Mouse (Mus musculus) heart, embryonic 14.5 days (tissue): ENCODE measurements around the gene Trim8. TPM values are rescaled to one million over a fixed set of nuclear protein-coding genes. Genes with fewer than 3 reads are reported as not detected.
A peak's percentile ranks its signal among the peaks of the same experiment; 100 is the strongest.

Experiments
- ATAC-seq: fragments of 200-750 bp; cut with Nextera tagmentation; 2 replicates; pipeline ENCODE4 v1.8.0; 2017; ENCODE audit warnings: low read depth, moderate TSS enrichment; ENCODE audit not compliant: insufficient number of reproducible peaks, insufficient read depth, low FRiP score
- H3K27ac ChIP-seq, 2 experiments: fragments of 200-500 bp in 1 of 2; fragments of 300-500 bp in 1 of 2; sonication (generic) in 1 of 2; replicated peaks in 1 of 2; 2 replicates each; pipeline ENCODE4 v1.5.1; 2012 to 2014; ENCODE audit warnings: low read depth in 2 of 2, low read length in 2 of 2, control low read depth in 1 of 2, mild to moderate bottlenecking in 1 of 2, mixed read lengths in 1 of 2; ENCODE audit not compliant: control insufficient read depth in 1 of 2, insufficient read depth in 1 of 2
- H3K27me3 ChIP-seq: fragments of 300-500 bp; sonication (generic); 2 replicates; pipeline ENCODE4 v1.6.1; 2014; ENCODE audit warnings: mild to moderate bottlenecking, low read length, control low read depth; ENCODE audit not compliant: control insufficient read depth, insufficient read depth
- H3K36me3 ChIP-seq: fragments of 300-500 bp; sonication (generic); 2 replicates; pipeline ENCODE4 v1.6.1; 2014; ENCODE audit warnings: mild to moderate bottlenecking, control low read depth, low read length, mixed read lengths; ENCODE audit not compliant: control insufficient read depth, insufficient read depth
- H3K4me1 ChIP-seq, 2 experiments: fragments of 200-500 bp in 1 of 2; fragments of 300-500 bp in 1 of 2; sonication (generic) in 1 of 2; 2 replicates each; pipeline ENCODE4 v1.6.1; 2012 to 2014; ENCODE audit warnings: low read length in 2 of 2, control low read depth in 1 of 2, mixed read lengths in 1 of 2; ENCODE audit not compliant: control insufficient read depth in 2 of 2, insufficient read depth in 2 of 2
- H3K4me2 ChIP-seq: fragments of 300-500 bp; sonication (generic); 2 replicates; pipeline ENCODE4 v1.6.1; 2014; ENCODE audit warnings: mild to moderate bottlenecking, low read length
- H3K4me3 ChIP-seq, 2 experiments: fragments of 200-500 bp in 1 of 2; fragments of 300-500 bp in 1 of 2; sonication (generic) in 1 of 2; 2 replicates each; pipeline ENCODE4 v1.5.1; 2012 to 2014; ENCODE audit warnings: low read length in 2 of 2, mild to moderate bottlenecking in 2 of 2, control low read depth in 1 of 2, low read depth in 1 of 2, moderate library complexity in 1 of 2; ENCODE audit not compliant: control insufficient read depth in 1 of 2, insufficient read depth in 1 of 2
- H3K9ac ChIP-seq: fragments of 300-500 bp; sonication (generic); 2 replicates; pipeline ENCODE4 v1.6.1; 2014; ENCODE audit warnings: mild to moderate bottlenecking, low read length
- H3K9me3 ChIP-seq: fragments of 300-500 bp; sonication (generic); 2 replicates; pipeline ENCODE4 v1.6.1; 2016; ENCODE audit warnings: low read length, control low read depth; ENCODE audit not compliant: control insufficient read depth
- WGBS: fragments of 180-500 bp; shearing (Covaris S2); extraction: QIAGEN DNeasy Blood & Tissue Kit; methylation state at CpG from one replicate; pipeline ENCODE4 v1.1.7; 2014; 5-methylcytosine and 5-hydroxymethylcytosine counted together
- polyA plus RNA-seq: library from polyadenylated mRNA; unstranded; fragments of >200 nt; fragmentation: Nextera tagmentation; extraction: Ambion mirVana; gene quantifications from 2 replicates; pipeline ENCODE4 v1.2.1, GENCODE M21; 2014

The Trim8 gene
- polyA plus RNA-seq, 1 experiment from 2014 or later = 23.4 TPM

- Histone ChIP-seq H3K4me2 (peak overlapping the region; percentile 92), H3K9ac (peak overlapping the region; percentile 98), H3K27me3 (no peaks in the 10 kb centered on the region), H3K4me3 (peak overlapping the region; percentile 83 to 97), H3K9me3 (no peaks in the 10 kb centered on the region), H3K36me3 (peaks cover 12% of the 10 kb centered on the region), H3K27ac (peak overlapping the region; percentile 100), H3K4me1 (peaks cover 11 to 14% of the 10 kb centered on the region in 2 experiments)
- peak; percentile 4 for ATAC-seq
- WGBS = under 1% methylated on average over 46 of the region's 50 CpGs
These were observed 741 bp upstream of the Trim8 start for GRCm38 (mm10) chr19:46500581-46501341.

GRCm38 (mm10) chr19:46502069-46502455 is 560 bp downstream of the Trim8 start:
- peaks cover 24% of the 10 kb centered on the region for H3K36me3 ChIP-seq
- peak overlapping the region; percentile 76 to 97 for H3K4me3 ChIP-seq
- peak overlapping the region; percentile 98 for H3K9ac ChIP-seq
- no peaks in the 10 kb centered on the region for H3K27me3 ChIP-seq
- peak overlapping the region; percentile 92 for H3K4me2 ChIP-seq
- H3K27ac ChIP-seq = peak overlapping the region; percentile 100
- WGBS = under 1% methylated on average over 45 of the region's 46 CpGs
- no peaks in the 10 kb centered on the region for H3K9me3 ChIP-seq
- no peak for ATAC-seq
- H3K4me1 ChIP-seq = peaks cover 20 to 27% of the 10 kb centered on the region in 2 experiments

- peak overlapping the region; percentile 92 for H3K4me2 ChIP-seq
- H3K4me3 ChIP-seq = peak overlapping the region; percentile 76 to 97
- H3K27ac ChIP-seq = peak overlapping the region; percentile 100
- WGBS = under 1% methylated on average over 52 of the region's 53 CpGs
- 0 out of 2 replicates have a peak, but pooled peaks have one; percentile 5 for ATAC-seq
- H3K9ac ChIP-seq = peak overlapping the region; percentile 98
- H3K27me3 ChIP-seq = no peaks in the 10 kb centered on the region
- peaks cover 30% of the 10 kb centered on the region for H3K36me3 ChIP-seq
- H3K9me3 ChIP-seq = no peaks in the 10 kb centered on the region
- H3K4me1 ChIP-seq = peaks cover 25 to 33% of the 10 kb centered on the region in 2 experiments
These were observed 1.1 kb downstream of the Trim8 start for GRCm38 (mm10) chr19:46502471-46503166.

- Histone ChIP-seq H3K27ac (peak overlapping the region; percentile 100), H3K4me3 (peak overlapping the region; percentile 76 to 97), H3K4me2 (peak overlapping the region; percentile 92), H3K4me1 (peaks cover 34 to 42% of the 10 kb centered on the region in 2 experiments), H3K9me3 (no peaks in the 10 kb centered on the region), H3K27me3 (no peaks in the 10 kb centered on the region), H3K36me3 (peaks cover 39% of the 10 kb centered on the region), H3K9ac (peak overlapping the region; percentile 98)
- peak; percentile 19 for ATAC-seq
- under 1% methylated on average over 21 of the region's 21 CpGs for WGBS
These were observed 2.0 kb downstream of the Trim8 start for GRCm38 (mm10) chr19:46503351-46504084.

GRCm38 (mm10) chr19:46504085-46504552 is 2.6 kb downstream of the Trim8 start:
- ATAC-seq = no peak; the same call in 1 of the 2 replicates
- H3K36me3 ChIP-seq = peaks cover 45% of the 10 kb centered on the region
- no peaks in the 10 kb centered on the region for H3K27me3 ChIP-seq
- peaks cover 39 to 48% of the 10 kb centered on the region in 2 experiments for H3K4me1 ChIP-seq
- WGBS = 1% methylated on average over 4 of the region's 4 CpGs
- H3K4me3 ChIP-seq = peak overlapping the region; percentile 76 to 97
- no peaks in the 10 kb centered on the region for H3K9me3 ChIP-seq
- H3K9ac ChIP-seq = peak overlapping the region; percentile 98
- H3K4me2 ChIP-seq = peak overlapping the region; percentile 92
- peak overlapping the region; percentile 100 for H3K27ac ChIP-seq

- Histone ChIP-seq H3K36me3 (peaks cover 51% of the 10 kb centered on the region), H3K27me3 (no peaks in the 10 kb centered on the region), H3K9me3 (no peaks in the 10 kb centered on the region), H3K4me1 (peaks cover 40 to 56% of the 10 kb centered on the region in 2 experiments), H3K9ac (peak overlapping the region; percentile 98), H3K4me2 (peak overlapping the region; percentile 92), H3K4me3 (peak overlapping the region; percentile 76 to 97), H3K27ac (peak overlapping the region; percentile 100)
- 22% methylated on average over 9 of the region's 9 CpGs for WGBS
- ATAC-seq = no peak
These were observed 3.4 kb downstream of the Trim8 start for GRCm38 (mm10) chr19:46504822-46505417.
